Mouse (Mus musculus): ENCODE measurements around the gene Kcnh4.

Gene Kcnh4

GRCm38 (mm10) chr11:100762831-100763230 lies 3.1 kb upstream of the Kcnh4 start, which contains the start of gene Hcrt:
Gene Hcrt, minus strand, starts transcription at chr11:100762931.
- DNase-seq, result no peak

- DNase-seq, result peak; percentile 91 to 95
Measured at GRCm38 (mm10) chr11:100761547-100762045, 1.9 kb upstream of the Kcnh4 start.

GRCm38 (mm10) chr11:100758707-100759610 lies 783 bp downstream of the Kcnh4 start:
- no peak for DNase-seq

- no peak for DNase-seq
Measured at GRCm38 (mm10) chr11:100757566-100757965, 2.2 kb downstream of the Kcnh4 start.

- DNase-seq, result no peak
Measured at GRCm38 (mm10) chr11:100756476-100756875, 3.3 kb downstream of the Kcnh4 start.

- DNase-seq, result no peak
Measured at GRCm38 (mm10) chr11:100754693-100755057, 5.1 kb downstream of the Kcnh4 start.

GRCm38 (mm10) chr11:100754021-100754692 lies 5.6 kb downstream of the Kcnh4 start:
- DNase-seq, result no peak

- DNase-seq, result no peak
Measured at GRCm38 (mm10) chr11:100752294-100752693, 7.4 kb downstream of the Kcnh4 start.

GRCm38 (mm10) chr11:100750127-100750526 lies 9.6 kb downstream of the Kcnh4 start:
- no peak for DNase-seq

- DNase-seq, result no peak
Measured at GRCm38 (mm10) chr11:100749469-100749868, 10.3 kb downstream of the Kcnh4 start.

- no peak for DNase-seq
Measured at GRCm38 (mm10) chr11:100748620-100749019, 11.1 kb downstream of the Kcnh4 start.

- no peak for DNase-seq
Measured at GRCm38 (mm10) chr11:100747114-100747513, 12.6 kb downstream of the Kcnh4 start.

GRCm38 (mm10) chr11:100746546-100746945 lies 13.2 kb downstream of the Kcnh4 start:
- no peak for DNase-seq

GRCm38 (mm10) chr11:100745085-100745484 lies 14.7 kb downstream of the Kcnh4 start:
- DNase-seq, result peak; percentile 77

- DNase-seq, result peak; percentile 42 to 56
Measured at GRCm38 (mm10) chr11:100741348-100741747, 18.4 kb downstream of the Kcnh4 start.

GRCm38 (mm10) chr11:100738749-100739148 lies 21.0 kb downstream of the Kcnh4 start:
- peak in 1 of 2 experiments; percentile 45 for DNase-seq

GRCm38 (mm10) chr11:100738066-100738604 lies 21.6 kb downstream of the Kcnh4 start, which contains the start of gene Rab5c:
Gene Rab5c, minus strand, starts transcription at chr11:100738215.
- DNase-seq, result peak; percentile 98

- no peak for DNase-seq
Measured at GRCm38 (mm10) chr11:100737105-100737733, 22.5 kb downstream of the Kcnh4 start.

GRCm38 (mm10) chr11:100736746-100737080 lies 23.0 kb downstream of the Kcnh4 start:
- DNase-seq, result no peak

GRCm38 (mm10) chr11:100735954-100736745 lies 23.6 kb downstream of the Kcnh4 start:
- DNase-seq, result no peak

GRCm38 (mm10) chr11:100735134-100735865 lies 24.4 kb downstream of the Kcnh4 start:
- DNase-seq, result no peak
